Mouse (Mus musculus) gastrocnemius, adult 2 months (tissue): ENCODE data around the gene Gm42417. TPM values are rescaled to one million over a fixed set of nuclear protein-coding genes. Genes with fewer than 3 reads are reported as not detected.

Experiments
- DNase-seq: peaks from one replicate; pipeline ENCODE4 v3.0.0; 2022
- H3K27ac ChIP-seq: fragments of 200-600 bp; 2 replicates; pipeline ENCODE4 v1.8.1; 2022; ENCODE audit warnings: mild to moderate bottlenecking
- H3K4me3 ChIP-seq: fragments of 200-600 bp; 2 replicates; pipeline ENCODE4 v1.8.1; 2022; ENCODE audit warnings: mild to moderate bottlenecking, moderate library complexity
- CTCF ChIP-seq: fragments of 200-600 bp; IDR thresholded peaks from 2 replicates; pipeline ENCODE4 v1.8.1; 2022; ENCODE audit warnings: antibody characterized with exemption, mild to moderate bottlenecking, moderate library complexity
- intact Hi-C: fragments of 180-260 bp; cut with DNase I; formaldehyde crosslinking; loops from one replicate; pipeline ENCODE4 v1.15.1; 2025
- total RNA-seq, 2 experiments: library from RNA; stranded (reverse); gene quantifications; 2 replicates each; pipeline ENCODE4 v1.2.3; 2021

The Gm42417 gene
- total RNA-seq, 2 experiments from 2014 or later: 819 to 1,877 TPM

DNA sequence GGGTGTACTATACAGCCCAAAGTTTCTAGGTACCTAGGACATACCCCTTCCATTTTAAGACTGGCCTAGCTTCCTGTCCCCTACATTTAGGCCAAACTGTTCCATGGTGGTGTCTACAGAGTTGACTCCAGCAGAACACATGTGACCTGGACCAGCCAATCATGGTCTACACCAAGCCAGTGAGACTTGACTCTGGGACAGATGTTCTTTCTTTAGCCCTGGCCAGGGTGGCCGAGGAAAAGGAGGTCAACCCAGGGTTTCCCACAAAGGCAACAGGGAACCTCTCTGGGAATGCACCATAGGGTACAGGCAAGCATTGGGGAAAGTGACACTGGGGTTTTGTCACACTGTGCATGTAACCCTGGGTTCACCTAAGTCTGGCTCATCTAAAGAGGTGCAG, 33.5 kb upstream of the Gm42417 start:
- TF ChIP-seq CTCF: no peak
- H3K4me3 ChIP-seq: peak overlapping the region; percentile 17; the same call in 1 of the 2 replicates
- peak; percentile 82 for DNase-seq
- H3K27ac ChIP-seq: peak overlapping the region; percentile 82
- intact Hi-C loops: no loop called here

DNA sequence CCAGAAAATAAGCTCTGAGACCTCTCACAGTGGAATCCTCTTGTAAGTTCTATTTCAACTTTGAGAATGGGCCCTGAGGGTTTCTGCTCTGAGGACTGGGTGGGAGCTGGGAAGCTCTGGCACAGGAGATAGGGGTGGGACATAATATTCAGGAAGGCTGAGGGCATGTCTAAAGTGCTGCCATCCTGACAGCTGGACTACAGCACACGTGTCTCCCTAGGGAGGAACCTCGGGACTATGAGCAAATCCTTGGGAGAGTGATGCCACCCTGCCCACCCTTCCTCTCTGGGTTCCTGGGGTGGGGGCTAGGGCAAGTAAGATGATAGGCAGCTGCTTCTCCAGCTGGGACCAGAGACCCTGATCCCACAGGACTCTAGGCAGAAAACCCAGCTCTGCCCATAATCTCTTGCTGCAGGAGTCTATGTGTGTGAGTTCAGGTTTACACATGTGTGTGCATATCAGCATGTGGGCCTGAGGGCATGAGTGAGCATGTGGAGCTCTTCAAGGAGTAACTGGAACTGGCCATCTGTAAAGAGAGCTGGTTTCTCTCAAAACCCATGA, 33.0 kb upstream of the Gm42417 start:
- intact Hi-C loops: no loop called here
- TF ChIP-seq CTCF: no peak
- Histone ChIP-seq H3K27ac (peak overlapping the region; percentile 82), H3K4me3 (no peak overlapping the region)
- no peak for DNase-seq

DNA sequence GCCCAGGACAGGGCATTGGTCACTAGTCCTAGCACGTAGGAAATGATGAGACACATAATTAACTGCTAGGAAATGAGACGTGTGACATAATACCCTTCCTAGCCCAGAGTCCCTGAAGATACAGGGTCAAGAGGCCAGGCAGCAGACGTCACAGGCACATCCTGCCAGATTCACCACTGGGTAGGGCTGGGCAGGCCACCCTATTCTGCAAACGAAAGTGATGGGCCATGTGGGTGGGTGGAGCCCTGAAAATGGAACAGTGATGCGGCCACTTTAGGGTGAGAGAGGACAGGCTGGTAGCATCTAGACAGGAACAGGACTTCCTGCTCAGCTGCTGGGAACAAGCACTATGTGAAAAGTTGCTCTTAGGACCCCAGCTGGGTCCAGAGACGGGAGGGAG, 32.4 kb upstream of the Gm42417 start:
- no peak for TF ChIP-seq CTCF
- H3K27ac ChIP-seq: peak overlapping the region; percentile 82
- no peak overlapping the region for H3K4me3 ChIP-seq
- intact Hi-C loops: no loop called here
- DNase-seq: peak; percentile 83

DNA sequence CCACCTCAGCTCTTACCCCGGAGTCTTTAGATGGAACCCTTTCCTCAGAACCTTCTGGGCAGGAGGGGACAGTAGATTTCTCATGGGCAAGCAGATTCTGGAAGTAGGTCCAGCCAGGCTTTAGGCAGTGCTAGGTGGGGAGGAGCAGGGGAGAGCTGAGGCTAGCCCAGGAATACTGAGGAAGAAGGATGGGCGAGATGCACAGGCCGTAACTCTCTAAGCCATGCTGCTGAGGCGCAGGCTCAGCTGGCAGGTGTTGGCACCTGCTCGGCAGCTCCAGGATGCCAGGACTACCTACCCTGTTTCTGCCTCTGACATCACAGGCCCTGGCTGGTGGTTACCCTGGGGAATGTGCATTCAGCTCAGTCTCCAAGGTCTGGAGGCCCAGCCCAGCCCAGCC, 31.1 kb upstream of the Gm42417 start:
- TF ChIP-seq CTCF: no peak
- intact Hi-C loops: no loop called here
- Histone ChIP-seq H3K4me3 (no peak overlapping the region), H3K27ac (peak overlapping the region; percentile 82)
- DNase-seq: no peak

DNA sequence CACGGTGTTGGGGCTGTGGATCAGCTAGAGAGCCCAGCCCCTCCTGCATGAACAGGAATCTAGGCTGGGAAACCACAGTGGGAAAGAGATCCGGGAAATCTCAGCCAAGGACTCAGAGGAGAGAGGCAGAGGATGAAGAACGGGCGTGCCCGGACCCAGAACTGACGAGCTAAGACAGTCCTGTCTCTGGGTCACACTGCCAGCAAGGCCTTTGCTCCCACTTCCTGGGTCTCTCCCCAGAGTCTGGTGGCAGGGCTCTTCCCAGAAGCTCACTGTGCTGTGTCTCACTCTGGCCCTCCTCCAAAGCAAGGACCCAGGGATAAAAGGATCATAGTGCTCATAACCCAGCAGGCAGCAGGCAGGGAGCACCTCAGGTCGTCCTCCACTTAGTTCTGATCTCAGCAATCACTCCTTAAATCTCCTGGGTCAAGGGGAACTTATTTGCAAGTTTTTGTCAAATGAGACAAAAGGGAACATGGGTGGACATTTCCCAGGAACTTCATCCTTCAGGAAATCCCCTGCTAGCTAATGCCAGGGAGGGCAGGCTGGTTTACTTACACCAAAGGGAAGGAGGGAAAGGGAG, 30.6 kb upstream of the Gm42417 start:
- intact Hi-C loops: no loop called here
- H3K4me3 ChIP-seq: 0 out of 2 replicates have a peak overlapping the region, but pooled peaks have one; percentile 4
- peak overlapping the region; percentile 82 for H3K27ac ChIP-seq
- DNase-seq: no peak
- no peak for TF ChIP-seq CTCF

DNA sequence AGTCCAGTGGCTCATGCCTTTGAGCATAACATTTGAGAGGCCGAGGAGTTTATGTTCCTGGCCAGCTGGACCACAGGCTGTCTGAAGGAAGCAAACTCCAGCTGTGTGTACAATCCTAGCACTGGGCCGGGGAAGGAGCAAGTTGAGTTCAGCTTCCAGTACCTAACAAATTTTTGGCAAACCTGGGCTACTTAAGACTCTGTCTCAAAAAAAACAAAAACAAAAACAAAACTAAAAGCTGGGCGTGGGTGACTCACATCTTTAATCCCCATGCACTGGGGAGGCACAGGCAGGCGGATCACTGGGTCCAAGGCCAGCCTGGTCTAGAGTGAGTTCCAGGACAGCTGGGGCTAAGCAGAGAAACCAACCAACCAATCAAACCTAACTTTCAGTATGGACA, 29.5 kb upstream of the Gm42417 start:
- DNase-seq: peak; percentile 65
- no peak for TF ChIP-seq CTCF
- intact Hi-C loops: no loop called here
- peak overlapping the region; percentile 82 for H3K27ac ChIP-seq
- peak overlapping the region; percentile 40 for H3K4me3 ChIP-seq

DNA sequence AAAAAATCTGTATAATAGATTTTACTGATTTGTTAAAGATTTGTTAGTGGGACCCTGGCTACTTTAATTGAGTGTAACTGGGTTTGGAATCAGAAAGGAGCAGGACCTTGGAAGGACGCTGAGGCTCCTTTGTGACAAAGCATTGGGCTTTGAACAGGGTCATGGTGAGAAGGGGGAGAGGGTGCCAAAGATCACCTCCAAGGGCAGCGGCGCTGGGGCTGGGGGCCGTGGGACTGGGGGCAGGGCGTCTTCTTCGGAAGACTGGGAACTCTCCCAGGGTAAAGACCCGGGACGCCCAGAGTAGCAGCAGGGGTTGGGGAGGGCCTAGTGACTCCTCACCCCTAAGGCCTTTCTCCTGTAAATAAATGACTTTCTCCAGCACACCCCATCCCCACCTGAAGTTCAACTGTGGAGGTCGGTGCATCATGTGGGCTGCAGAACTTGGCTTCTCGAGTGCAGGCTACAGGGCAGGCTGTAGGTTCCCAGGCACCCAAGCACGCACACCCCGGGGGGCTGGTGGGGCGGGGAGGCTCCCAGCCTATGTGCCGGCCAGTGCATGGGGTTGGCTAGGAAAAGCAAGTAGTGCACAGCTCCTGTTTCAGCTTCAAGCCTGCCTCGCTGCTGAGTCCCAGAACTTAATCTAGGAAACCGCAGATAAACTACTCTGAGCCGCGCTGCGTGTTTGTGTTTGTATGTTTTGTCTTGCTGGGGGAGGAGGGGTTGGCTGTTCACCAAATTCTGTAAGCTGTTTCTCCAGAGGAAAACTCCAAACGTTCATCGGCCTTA, 28.8 kb upstream of the Gm42417 start:
- peak overlapping the region; percentile 82 for H3K27ac ChIP-seq
- DNase-seq: no peak
- peak overlapping the region; percentile 40 for H3K4me3 ChIP-seq
- no peak for TF ChIP-seq CTCF
- intact Hi-C loops: no loop called here

DNA sequence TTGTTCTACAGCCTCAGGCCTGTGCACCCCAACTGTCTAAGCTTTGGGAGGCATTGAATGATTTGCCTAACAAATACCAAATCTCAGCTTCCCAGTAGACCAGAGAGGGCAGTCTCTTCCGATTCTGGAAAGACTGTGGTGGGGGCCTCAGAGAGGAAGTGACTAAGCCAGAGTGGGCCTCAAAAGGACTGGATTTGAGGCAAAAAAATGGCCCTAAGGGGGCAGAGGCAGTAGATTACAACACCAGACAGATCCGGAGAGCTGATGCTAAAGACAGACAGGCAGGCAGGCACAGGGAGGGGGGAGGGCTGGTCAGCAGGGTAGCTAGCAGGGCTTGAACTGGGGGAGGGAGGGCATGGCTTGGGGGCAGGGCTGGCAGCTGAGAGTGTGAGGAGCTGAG, 27.2 kb upstream of the Gm42417 start:
- no peak for DNase-seq
- H3K4me3 ChIP-seq: no peak overlapping the region
- intact Hi-C loops: no loop called here
- H3K27ac ChIP-seq: peak overlapping the region; percentile 17
- TF ChIP-seq CTCF: no peak

DNA sequence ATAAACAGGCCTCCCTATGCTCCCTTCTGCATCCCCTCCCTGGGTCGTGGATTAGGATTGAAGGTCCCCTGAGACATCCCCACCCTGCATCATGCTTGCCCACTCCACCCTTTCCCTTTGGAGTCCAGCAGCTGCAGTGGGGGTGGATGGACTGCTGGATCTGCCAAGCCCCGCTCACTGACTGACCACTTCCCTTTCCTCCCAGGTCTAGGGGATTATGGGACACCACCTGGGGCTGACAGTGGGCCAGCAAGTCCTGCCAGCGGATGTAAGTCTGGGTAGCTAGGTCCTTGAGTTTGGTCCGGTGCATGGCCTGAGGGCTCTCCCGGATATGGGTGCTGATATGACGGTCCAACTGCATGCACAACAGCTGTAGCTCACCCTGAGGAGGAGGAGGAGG, 24.9 kb upstream of the Gm42417 start:
- no peak overlapping the region for H3K4me3 ChIP-seq
- no peak for TF ChIP-seq CTCF
- H3K27ac ChIP-seq: peak overlapping the region; percentile 97
- intact Hi-C loops: no loop called here
- DNase-seq: peak; percentile 73

DNA sequence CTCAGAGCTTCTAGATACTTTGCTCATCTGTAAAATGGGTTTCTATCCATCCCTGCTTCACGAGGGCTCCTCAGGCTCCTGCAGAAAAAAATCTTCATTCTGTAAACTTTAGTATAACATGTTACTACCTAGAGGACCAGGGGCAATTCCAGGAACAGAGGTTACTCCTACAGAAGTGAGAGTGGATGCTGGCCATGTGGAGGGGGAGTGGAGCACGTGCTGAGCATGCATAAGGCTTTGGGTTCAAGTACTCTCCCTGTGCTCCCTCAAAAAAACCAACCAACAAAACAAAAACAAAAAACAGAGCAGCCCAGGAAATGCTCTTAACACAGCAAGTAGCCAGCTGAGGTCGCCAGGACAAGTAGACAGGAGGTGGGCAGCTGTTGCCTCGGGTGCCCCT, 24.4 kb upstream of the Gm42417 start:
- H3K27ac ChIP-seq: peak overlapping the region; percentile 97
- DNase-seq: no peak
- intact Hi-C loops: no loop called here
- no peak overlapping the region for H3K4me3 ChIP-seq
- TF ChIP-seq CTCF: no peak

DNA sequence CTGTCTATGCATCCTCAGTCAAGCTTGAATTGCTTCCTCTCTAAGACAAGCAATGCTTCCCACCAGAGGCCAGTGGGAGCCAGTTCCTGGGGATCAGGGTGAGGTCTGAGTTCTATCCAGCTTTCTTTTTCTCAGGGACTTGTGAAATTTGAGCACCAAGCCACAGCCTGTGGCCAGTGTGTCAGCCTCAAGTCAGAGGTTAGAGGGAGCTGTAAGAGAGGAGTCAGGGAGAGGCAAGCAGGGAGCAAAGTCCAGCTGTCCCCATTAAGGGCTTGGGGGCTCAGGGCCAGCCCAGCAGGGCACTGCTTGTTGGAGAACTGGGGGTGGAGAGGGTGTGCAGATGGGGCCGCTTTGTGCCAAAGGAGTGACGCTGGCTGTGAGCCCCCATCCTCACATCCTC, 24.0 kb upstream of the Gm42417 start:
- intact Hi-C loops: no loop called here
- no peak overlapping the region for H3K4me3 ChIP-seq
- peak; percentile 10; the same call in 1 of the 2 replicates for TF ChIP-seq CTCF
- peak; percentile 63 for DNase-seq
- peak overlapping the region; percentile 97 for H3K27ac ChIP-seq

DNA sequence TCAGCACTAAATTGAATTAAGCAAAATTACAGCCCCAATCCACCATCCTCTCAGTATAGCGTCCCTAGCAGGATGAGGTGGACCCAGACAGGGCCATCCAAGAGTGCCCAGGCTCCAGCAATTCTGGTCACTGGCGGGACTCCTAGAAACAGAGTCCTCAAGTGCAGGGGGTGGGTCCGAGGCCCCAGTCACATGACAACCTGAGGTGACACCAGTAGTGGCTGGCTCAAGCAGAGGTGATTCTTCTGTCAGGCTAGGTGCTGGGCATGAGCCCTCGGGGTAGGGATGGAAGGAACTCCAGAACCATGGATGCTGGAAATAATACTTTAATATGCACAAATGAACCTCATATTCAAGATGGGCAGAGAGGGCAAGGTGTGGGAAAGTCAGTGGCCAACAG, 23.2 kb upstream of the Gm42417 start:
- no peak for DNase-seq
- TF ChIP-seq CTCF: no peak
- no peak overlapping the region for H3K4me3 ChIP-seq
- peak overlapping the region; percentile 97 for H3K27ac ChIP-seq
- intact Hi-C loops: no loop called here

DNA sequence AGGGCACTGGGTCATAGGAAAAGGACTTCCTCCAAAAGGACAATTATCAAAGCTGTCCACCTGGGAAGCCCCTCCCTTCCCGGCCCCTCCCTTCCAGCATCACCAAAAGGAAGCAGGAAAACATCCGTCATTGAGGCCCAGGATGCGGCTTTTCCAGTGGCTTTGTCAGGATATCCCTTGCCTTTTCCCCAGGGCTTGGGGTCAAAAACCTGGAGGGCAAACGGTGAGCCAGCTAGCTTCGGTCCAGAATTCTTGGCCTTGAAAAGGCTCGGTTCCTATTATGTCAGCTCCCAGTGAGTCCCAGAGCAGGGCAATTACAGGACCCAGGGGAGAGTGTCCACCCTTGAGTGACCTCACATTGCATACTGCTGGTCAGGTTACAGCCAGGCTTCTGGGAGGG, 21.7 kb upstream of the Gm42417 start:
- peak; percentile 52 for DNase-seq
- H3K27ac ChIP-seq: peak overlapping the region; percentile 97
- H3K4me3 ChIP-seq: no peak overlapping the region
- intact Hi-C loops: no loop called here
- TF ChIP-seq CTCF: no peak

DNA sequence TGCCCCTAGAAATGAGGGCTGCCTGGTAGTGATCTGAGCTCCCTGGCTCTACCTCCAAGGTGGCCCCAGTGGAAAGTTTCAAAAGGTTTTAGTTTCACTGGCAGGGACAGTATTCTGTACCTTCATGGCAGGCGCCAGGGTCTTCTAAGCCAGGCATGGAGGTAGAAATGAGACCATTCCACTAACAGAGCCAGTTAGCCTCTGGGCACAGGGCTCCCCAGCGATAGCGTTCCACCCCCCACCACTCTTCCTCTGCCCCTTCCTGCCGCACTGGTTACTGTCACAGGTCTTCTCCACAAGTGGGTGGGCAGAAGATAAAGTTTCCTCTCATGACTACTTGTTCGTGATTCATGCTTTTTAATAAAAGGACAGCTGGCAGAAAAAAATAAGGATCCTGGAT, 20.7 kb upstream of the Gm42417 start:
- no peak for DNase-seq
- Histone ChIP-seq H3K27ac (peak overlapping the region; percentile 97), H3K4me3 (no peak overlapping the region)
- no peak for TF ChIP-seq CTCF
- intact Hi-C loops: no loop called here
